Mouse (Mus musculus): ENCODE data around the gene Scube3.

The Scube3 gene

GRCm38 (mm10) chr17:28131156-28131555 is 10.8 kb upstream of the Scube3 start:
- DNase-seq (ENCODE audit: low read depth, low spot score) = no peak

DNA sequence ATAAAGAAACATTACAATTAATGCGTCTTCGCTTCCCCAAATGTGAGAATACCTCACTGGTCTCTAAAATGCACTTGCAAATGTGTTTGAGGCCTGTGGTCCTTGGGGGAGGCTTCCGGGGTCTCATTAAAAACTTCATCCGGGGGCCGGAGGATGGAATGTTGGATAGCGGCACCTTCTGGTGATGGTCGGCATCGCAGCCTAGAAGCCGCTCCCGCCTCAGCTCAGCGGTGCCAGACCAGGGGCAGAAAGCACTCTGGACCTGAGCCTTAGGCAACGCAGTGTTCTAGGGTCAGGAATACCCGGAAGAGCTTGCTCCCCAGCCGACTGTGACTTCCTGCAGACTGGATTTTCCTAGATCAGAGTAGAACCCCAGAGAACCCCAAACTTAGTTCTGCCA is 8.7 kb upstream of the Scube3 start:
- peak; percentile 75 for DNase-seq (ENCODE audit: low read depth, low spot score)

DNA sequence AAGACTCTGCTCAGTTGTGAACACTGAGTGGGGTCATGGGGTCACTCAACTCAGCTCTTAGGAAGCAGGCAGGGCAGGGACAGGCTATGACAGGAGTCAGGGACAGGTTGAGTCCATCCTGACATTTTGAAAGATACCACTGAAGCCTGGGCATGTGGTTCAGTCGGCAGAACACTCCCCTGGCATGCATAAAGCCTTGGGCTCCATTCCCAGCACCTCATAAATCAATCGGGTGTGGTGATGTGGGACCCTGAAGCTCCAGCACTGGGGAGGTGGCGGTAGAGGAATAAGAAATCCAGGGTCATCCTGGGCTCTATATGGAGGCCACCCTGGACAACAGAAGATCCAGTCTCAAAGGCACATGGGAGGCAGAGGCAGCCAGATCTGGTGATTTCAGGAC is 6.4 kb upstream of the Scube3 start:
- no peak for DNase-seq (ENCODE audit: low read depth, low spot score)

DNA sequence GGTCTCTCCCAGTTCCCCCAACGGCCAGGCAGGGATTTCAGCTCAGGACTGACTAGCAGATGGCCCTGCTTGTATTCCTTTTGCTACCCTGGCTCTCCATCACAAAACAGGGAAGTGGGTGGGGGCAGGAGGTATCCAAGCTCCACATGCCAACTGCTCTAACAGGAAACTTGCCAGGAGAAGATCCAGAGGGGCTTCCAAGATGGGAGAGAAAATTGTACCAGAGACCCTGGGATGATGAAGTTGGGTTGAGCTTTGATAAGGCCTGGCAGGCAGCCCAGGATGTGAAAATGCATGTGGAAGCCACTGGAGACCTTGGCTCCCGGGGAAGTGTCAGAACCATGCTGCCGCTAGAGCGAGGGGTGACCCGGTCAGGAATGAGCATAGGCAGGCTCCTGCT is 5.7 kb upstream of the Scube3 start:
- DNase-seq (ENCODE audit: low read depth, low spot score) = no peak

DNA sequence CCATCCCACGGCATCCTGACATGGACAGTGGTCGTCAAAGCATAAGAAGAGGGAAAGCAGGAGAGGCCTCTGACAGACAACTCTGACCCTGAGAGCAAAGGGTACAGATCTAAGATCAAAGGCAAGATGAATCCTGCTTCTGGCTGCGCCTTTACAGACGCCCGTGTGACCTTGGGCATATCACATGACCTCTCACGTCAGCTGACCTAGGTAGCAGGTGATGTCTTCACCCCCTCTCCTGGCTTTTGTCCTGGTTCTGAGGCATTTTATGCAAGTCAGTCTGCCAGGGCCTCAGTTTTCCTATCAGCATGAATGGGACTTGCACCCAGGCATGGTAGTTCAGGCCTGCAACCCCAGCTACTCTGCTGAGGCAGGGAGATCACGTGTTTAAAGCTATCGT is 3.9 kb upstream of the Scube3 start:
- peak; percentile 87 for DNase-seq (ENCODE audit: low read depth, low spot score)

DNA sequence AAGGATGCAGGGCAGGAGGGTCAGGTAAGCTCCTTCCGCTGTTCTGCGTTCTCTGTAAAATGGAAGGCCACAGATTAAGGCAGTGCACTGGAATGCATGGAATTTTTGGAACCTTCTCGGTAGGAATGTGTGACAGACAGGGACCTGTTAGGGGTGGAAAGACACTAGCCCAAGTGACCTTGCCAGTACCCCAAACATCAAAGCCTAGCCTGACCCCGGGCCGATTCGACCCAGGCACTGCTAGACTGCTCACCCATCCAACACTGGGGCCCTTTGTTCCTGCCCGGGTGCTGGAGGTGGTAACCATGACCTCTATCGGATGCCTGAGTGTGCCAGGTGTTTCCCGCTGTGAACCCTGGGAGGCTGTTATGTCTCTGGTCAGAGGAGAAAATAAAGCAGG is 3.3 kb upstream of the Scube3 start:
- peak; percentile 62 for DNase-seq (ENCODE audit: low read depth, low spot score)

DNA sequence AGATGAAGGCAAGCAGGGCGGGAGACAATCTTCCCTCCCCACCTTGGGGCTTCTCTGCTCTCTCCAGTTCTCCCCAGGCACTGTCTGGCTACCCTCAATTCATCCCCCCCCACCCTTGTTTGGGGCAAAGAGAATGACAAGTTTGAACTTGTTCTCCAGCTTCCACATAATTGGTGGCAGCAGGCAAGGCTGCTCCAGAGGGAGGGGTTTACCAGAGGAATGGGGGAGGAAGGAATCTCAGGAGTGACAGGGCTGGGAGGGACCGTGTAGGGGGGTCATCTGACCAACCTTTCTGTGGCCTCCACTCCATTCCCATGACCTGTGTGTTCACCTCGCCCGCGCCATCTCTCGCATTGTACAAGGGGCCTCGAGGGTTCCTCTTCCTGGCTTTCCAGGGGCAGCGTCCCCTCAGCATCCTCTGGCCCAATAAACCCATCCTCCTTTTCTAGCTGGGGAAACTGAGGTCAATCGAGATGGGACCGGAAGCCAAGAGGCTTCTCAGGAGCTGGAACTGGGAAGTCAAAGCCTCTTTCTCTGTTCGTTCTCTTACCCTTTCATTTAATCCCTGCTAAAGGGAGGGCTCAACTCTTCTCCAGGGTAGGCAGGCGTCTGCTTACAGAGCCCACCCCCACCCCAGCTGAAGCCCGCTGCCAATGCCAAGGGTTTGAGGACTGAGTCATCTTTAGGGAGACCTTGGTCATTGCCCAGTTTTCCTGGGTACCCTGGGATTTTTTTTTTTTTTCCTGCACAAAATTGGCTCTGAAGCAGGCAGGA is 1.3 kb upstream of the Scube3 start:
- peak; percentile 28 for DNase-seq (ENCODE audit: low read depth, low spot score)

GRCm38 (mm10) chr17:28141205-28141650 is 713 bp upstream of the Scube3 start:
- no peak for DNase-seq (ENCODE audit: low read depth, low spot score)

DNA sequence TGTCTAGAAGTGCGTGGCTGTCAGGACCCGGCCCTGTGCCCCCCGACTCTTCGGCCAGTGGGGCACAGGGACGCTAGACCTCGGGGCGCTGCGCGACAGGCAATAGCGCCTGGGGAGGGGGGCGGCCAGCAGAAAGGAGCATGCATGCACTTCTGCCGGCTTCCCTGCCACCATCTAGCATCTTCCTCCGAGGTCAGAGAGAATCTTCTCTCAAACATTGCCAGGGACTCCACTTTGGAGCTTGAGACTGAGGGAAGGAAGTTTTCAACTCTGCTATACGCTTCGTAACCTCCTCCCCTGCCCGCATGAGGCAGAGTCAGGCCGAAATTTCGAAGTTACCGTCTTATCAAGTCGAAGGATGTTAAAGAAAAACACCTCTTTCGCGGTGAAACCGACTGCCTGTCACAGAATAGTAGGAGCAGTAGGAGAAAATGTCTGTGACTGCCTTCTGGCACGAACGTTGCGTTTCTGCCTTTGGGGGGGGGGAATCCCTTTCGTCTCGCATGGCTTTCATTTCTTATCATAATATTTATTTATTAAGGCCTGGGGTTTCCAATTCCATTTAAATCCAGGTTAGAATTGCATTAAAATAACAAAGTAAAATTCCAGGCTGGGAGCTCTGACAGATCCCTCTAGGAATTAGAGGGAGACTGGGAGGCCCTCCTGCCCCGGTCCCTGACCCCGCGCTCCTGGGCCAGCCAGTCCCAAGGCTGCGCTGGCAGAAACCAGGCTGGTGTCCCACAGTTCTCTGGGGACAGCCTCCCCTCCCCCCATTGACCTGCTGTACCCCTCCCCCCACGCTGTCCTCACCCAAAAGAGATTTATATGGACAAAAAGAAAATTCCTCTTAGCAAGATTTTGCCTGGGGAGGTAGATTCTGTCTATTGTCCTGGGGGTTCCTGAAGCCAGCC is 1.0 kb downstream of the Scube3 start:
- DNase-seq (ENCODE audit: low read depth, low spot score) = peak; percentile 32

GRCm38 (mm10) chr17:28143751-28144150 is 1.8 kb downstream of the Scube3 start:
- DNase-seq (ENCODE audit: low read depth, low spot score) = peak; percentile 59

- DNase-seq (ENCODE audit: low read depth, low spot score) = no peak
These were observed 2.3 kb downstream of the Scube3 start for GRCm38 (mm10) chr17:28144241-28144640.

- DNase-seq (ENCODE audit: low read depth, low spot score) = no peak
These were observed 6.3 kb downstream of the Scube3 start for GRCm38 (mm10) chr17:28148288-28148687.

DNA sequence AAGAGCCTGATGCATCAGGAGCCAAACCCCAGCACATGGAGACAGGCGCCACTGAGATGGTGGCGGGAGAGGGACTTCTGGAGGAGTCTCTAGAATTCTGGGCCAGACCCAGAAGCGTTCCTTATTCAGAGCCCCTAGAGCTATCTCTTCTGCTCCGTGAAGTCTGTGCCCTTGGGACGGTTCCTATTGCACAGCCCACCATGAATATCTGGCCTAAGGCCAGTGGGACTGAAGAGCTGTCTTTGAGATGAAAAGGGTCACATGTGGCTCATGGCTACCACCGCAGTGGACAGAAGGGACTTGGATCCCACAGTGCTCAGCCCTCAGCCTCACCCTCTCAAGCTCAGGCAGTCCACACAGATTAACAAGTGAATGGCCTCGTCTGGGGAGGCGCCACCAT is 7.8 kb downstream of the Scube3 start:
- DNase-seq (ENCODE audit: low read depth, low spot score) = peak; percentile 26

- DNase-seq (ENCODE audit: low read depth, low spot score) = peak; percentile 46
These were observed 8.5 kb downstream of the Scube3 start for GRCm38 (mm10) chr17:28150456-28150855.

GRCm38 (mm10) chr17:28153095-28153494 is 11.2 kb downstream of the Scube3 start:
- no peak for DNase-seq (ENCODE audit: low read depth, low spot score)

DNA sequence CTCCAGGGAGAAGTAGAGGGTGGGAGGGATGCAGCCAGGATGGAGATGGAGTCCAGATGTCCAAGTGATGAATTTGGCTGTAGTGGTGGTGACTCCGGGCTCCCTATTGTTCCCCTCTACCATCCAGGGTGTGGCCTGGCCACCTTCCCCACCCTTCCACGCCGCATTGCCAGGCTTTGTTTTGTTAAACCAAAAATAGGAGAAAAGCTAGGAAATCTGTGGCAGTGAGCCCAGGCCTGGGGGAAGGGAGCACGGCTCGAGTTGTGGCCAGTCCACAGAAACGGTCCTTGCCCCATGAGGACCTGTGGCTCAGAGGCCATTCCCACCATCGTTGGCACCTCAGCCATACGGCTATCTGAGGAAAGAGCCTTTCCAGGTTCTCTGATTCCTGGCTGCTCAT is 13.0 kb downstream of the Scube3 start:
- no peak for DNase-seq (ENCODE audit: low read depth, low spot score)

- DNase-seq (ENCODE audit: low read depth, low spot score) = no peak
These were observed 18.4 kb downstream of the Scube3 start for GRCm38 (mm10) chr17:28160361-28160760.

DNA sequence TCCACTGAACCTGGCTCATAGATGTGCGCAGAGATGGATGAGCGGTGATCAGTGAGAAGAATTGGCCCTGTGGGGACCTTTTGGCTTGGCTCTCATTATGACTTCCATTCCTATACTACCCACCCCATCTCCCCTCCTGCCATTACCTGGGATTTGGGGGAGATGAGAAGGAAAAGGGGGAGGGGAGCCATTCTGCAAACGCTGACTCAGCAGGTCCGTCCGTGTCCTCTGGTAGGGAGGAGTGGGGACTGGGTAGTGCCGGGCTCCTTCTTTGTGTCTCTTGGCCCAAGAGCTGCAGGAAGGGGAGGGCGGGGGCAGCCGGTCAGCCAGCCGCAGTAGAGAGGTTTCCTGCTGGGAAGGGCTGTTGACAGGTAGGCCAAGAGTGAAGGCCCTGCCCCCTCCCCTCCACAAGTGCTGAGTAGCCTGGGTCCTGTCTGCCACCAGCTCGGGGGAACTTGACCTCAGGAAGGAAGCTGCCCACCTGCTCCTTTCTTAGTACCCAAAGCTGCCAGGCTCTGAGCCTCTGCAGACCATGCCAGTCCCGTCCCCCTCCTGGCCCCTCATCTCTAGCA is 19.5 kb downstream of the Scube3 start:
- no peak for DNase-seq (ENCODE audit: low read depth, low spot score)

DNA sequence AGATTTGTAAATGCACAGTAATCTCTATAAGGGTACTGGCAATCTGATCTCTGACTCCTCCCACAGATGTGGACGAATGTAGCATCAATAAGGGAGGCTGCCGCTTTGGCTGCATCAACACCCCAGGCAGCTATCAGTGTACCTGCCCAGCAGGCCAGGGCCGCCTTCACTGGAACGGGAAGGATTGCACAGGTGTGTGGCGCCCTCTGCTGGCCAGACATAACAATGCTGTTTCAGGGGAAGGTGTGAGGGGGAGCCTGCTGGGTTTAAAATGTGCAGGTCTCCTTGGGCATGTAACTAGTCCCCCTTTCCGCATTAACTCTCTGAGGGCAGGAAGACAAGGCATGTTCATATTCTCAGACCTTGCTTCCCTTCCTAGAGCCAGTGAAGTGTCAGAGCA is 21.7 kb downstream of the Scube3 start:
- peak; percentile 78 for DNase-seq (ENCODE audit: low read depth, low spot score)

DNA sequence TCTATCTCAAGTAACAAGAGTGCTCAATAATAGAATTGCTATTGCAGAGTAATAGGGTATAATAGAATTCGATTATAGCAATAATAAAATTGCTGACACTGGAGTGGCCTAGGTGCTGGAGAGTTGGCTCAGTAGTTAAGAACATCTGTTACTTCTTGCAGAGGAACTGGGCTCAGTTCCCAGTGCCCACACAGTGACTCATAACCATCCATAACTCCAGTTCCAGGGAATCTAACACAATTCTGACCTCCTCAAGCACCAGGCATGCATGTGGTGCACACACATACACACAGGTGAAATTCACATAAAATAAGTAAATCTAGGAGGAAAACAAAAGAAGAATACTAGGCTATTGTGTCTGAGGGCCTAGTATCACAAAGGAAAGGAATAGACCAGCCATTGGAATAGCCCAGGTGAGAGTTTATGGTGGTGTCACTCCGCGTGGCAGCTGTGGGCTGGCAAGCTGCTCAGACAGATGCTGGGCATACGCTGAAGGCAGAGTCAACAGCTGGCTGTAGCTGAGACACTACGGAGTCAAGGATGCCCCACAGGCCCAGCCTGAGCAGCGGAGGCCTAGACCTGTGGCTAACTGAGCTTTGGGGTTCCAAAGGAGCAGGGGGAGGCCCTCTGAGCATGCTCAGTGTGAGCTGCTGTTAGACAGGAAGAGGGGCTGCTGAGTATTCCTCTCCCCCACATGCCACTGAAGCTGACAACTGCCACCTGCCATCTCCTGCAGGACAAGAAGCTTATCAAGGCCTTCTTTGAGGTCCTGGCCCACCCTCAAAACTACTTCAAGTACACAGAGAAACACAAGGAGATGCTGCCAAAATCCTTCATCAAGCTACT is 28.7 kb downstream of the Scube3 start:
- no peak for DNase-seq (ENCODE audit: low read depth, low spot score)

- no peak for DNase-seq (ENCODE audit: low read depth, low spot score)
These were observed 30.7 kb downstream of the Scube3 start for GRCm38 (mm10) chr17:28172690-28173089.

Measured in ES-CJ7 (cell line).